Mouse (Mus musculus): Measurements from ENCODE around the gene Cirbp. TPM values are rescaled to one million over a fixed set of nuclear protein-coding genes. Genes with fewer than 3 reads are reported as not detected.

Gene Cirbp
- polyA plus RNA-seq, 1 experiment from 2014 or later, result 87.0 TPM

- no peak overlapping the region for H3K4me2 ChIP-seq (ENCODE audit: low read depth, low read length)
- 78% methylated on average over 27 of the region's 27 CpGs for WGBS (ENCODE audit: insufficient replicate concordance)
- ATAC-seq, result no peak
Observed at GRCm38 (mm10) chr10:80131952-80132350, 33.8 kb upstream of the Cirbp start.

GRCm38 (mm10) chr10:80133226-80133849, 32.4 kb upstream of the Cirbp start:
- peaks cover 36% of the 10 kb centered on the region for H3K4me1 ChIP-seq (ENCODE audit: insufficient read depth)
- no peak overlapping the region for H3K27ac ChIP-seq (ENCODE audit: low read depth)

More at GRCm38 (mm10) chr10:80131952-80132350, 33.8 kb upstream of the Cirbp start:
- Histone ChIP-seq H3K9me3 (ENCODE audit: low read length) (no peaks in the 10 kb centered on the region), H3K4me3 (ENCODE audit: low read depth, low read length) (no peak overlapping the region), H3K27ac (ENCODE audit: low read depth) (no peak overlapping the region), H3K36me3 (replicated peaks; ENCODE audit: insufficient read depth, low read length) (peaks cover 41% of the 10 kb centered on the region), H3K27me3 (ENCODE audit: insufficient read depth, low read length) (peaks cover 9% of the 10 kb centered on the region), H3K4me1 (ENCODE audit: insufficient read depth) (peaks cover 24% of the 10 kb centered on the region), H3K9ac (replicated peaks) (no peak overlapping the region)
- no peak for DNase-seq
- TF ChIP-seq CTCF (IDR thresholded peaks at IDR 0.05; ENCODE audit: low read depth) (no peak), EP300 (IDR thresholded peaks at IDR 0.05; ENCODE audit: low read depth) (no peak)

GRCm38 (mm10) chr10:80134421-80134820, 31.4 kb upstream of the Cirbp start:
- ATAC-seq (no peak), DNase-seq (no peak)
- no peak overlapping the region for H3K4me2 ChIP-seq (ENCODE audit: low read depth, low read length)
- peaks cover 47% of the 10 kb centered on the region for H3K4me1 ChIP-seq (ENCODE audit: insufficient read depth)
- H3K9ac ChIP-seq (replicated peaks), result no peak overlapping the region
- peaks cover 16% of the 10 kb centered on the region for H3K36me3 ChIP-seq (replicated peaks; ENCODE audit: insufficient read depth, low read length)
- no peak overlapping the region for H3K27ac ChIP-seq (ENCODE audit: low read depth)
- no peaks in the 10 kb centered on the region for H3K9me3 ChIP-seq (ENCODE audit: low read length)
- 92% methylated on average over 9 of the region's 9 CpGs for WGBS (ENCODE audit: insufficient replicate concordance)
- TF ChIP-seq EP300 (IDR thresholded peaks at IDR 0.05; ENCODE audit: low read depth), result no peak
- TF ChIP-seq CTCF (IDR thresholded peaks at IDR 0.05; ENCODE audit: low read depth), result no peak
- peaks cover 34% of the 10 kb centered on the region for H3K27me3 ChIP-seq (ENCODE audit: insufficient read depth, low read length)
- H3K4me3 ChIP-seq (ENCODE audit: low read depth, low read length), result no peak overlapping the region

More at GRCm38 (mm10) chr10:80133226-80133849, 32.4 kb upstream of the Cirbp start:
- H3K36me3 ChIP-seq (replicated peaks; ENCODE audit: insufficient read depth, low read length), result peaks cover 27% of the 10 kb centered on the region
- ATAC-seq (no peak), DNase-seq (no peak)
- H3K27me3 ChIP-seq (ENCODE audit: insufficient read depth, low read length), result peaks cover 23% of the 10 kb centered on the region
- H3K9ac ChIP-seq (replicated peaks), result no peak overlapping the region
- no peaks in the 10 kb centered on the region for H3K9me3 ChIP-seq (ENCODE audit: low read length)
- TF ChIP-seq CTCF (IDR thresholded peaks at IDR 0.05; ENCODE audit: low read depth) (peak; percentile 39), EP300 (IDR thresholded peaks at IDR 0.05; ENCODE audit: low read depth) (no peak)
- no peak overlapping the region for H3K4me2 ChIP-seq (ENCODE audit: low read depth, low read length)
- no peak overlapping the region for H3K4me3 ChIP-seq (ENCODE audit: low read depth, low read length)
- 61% methylated on average over 8 of the region's 8 CpGs for WGBS (ENCODE audit: insufficient replicate concordance)

GRCm38 (mm10) chr10:80135161-80135560, 30.6 kb upstream of the Cirbp start:
- peaks cover 47% of the 10 kb centered on the region for H3K4me1 ChIP-seq (ENCODE audit: insufficient read depth)
- no peak overlapping the region for H3K4me3 ChIP-seq (ENCODE audit: low read depth, low read length)
- H3K9ac ChIP-seq (replicated peaks), result no peak overlapping the region
- 85% methylated on average over 10 of the region's 10 CpGs for WGBS (ENCODE audit: insufficient replicate concordance)
- H3K36me3 ChIP-seq (replicated peaks; ENCODE audit: insufficient read depth, low read length), result peaks cover 9% of the 10 kb centered on the region
- TF ChIP-seq EP300 (IDR thresholded peaks at IDR 0.05; ENCODE audit: low read depth), result no peak
- DNase-seq, result no peak
- no peaks in the 10 kb centered on the region for H3K9me3 ChIP-seq (ENCODE audit: low read length)
- H3K4me2 ChIP-seq (ENCODE audit: low read depth, low read length), result no peak overlapping the region
- H3K27me3 ChIP-seq (ENCODE audit: insufficient read depth, low read length), result peaks cover 37% of the 10 kb centered on the region
- no peak for ATAC-seq
- no peak overlapping the region for H3K27ac ChIP-seq (ENCODE audit: low read depth)

- no peak for DNase-seq
- no peak for ATAC-seq
- WGBS (ENCODE audit: insufficient replicate concordance), result 88% methylated on average over 1 of the region's 1 CpGs
- Histone ChIP-seq H3K9ac (replicated peaks) (no peak overlapping the region), H3K4me1 (ENCODE audit: insufficient read depth) (peaks cover 47% of the 10 kb centered on the region), H3K9me3 (ENCODE audit: low read length) (no peaks in the 10 kb centered on the region), H3K27me3 (ENCODE audit: insufficient read depth, low read length) (peaks cover 37% of the 10 kb centered on the region), H3K27ac (ENCODE audit: low read depth) (no peak overlapping the region), H3K4me2 (ENCODE audit: low read depth, low read length) (no peak overlapping the region), H3K4me3 (ENCODE audit: low read depth, low read length) (no peak overlapping the region), H3K36me3 (replicated peaks; ENCODE audit: insufficient read depth, low read length) (peaks cover 4% of the 10 kb centered on the region)
- no peak for TF ChIP-seq EP300 (IDR thresholded peaks at IDR 0.05; ENCODE audit: low read depth)
- no peak for TF ChIP-seq CTCF (IDR thresholded peaks at IDR 0.05; ENCODE audit: low read depth)
Observed at GRCm38 (mm10) chr10:80135641-80136040, 30.1 kb upstream of the Cirbp start.

- no peak for ATAC-seq
- H3K4me2 ChIP-seq (ENCODE audit: low read depth, low read length), result peak overlapping the region; percentile 96
- no peak overlapping the region for H3K27ac ChIP-seq (ENCODE audit: low read depth)
- TF ChIP-seq EP300 (IDR thresholded peaks at IDR 0.05; ENCODE audit: low read depth) (no peak), CTCF (IDR thresholded peaks at IDR 0.05; ENCODE audit: low read depth) (no peak)
- H3K4me1 ChIP-seq (ENCODE audit: insufficient read depth), result peaks cover 47% of the 10 kb centered on the region
- DNase-seq, result no peak
- no peak overlapping the region for H3K9ac ChIP-seq (replicated peaks)
- H3K36me3 ChIP-seq (replicated peaks; ENCODE audit: insufficient read depth, low read length), result no peaks in the 10 kb centered on the region
- 28% methylated on average over 39 of the region's 49 CpGs for WGBS (ENCODE audit: insufficient replicate concordance)
- H3K9me3 ChIP-seq (ENCODE audit: low read length), result no peaks in the 10 kb centered on the region
- H3K4me3 ChIP-seq (ENCODE audit: low read depth, low read length), result no peak overlapping the region
- H3K27me3 ChIP-seq (ENCODE audit: insufficient read depth, low read length), result peaks cover 37% of the 10 kb centered on the region
Observed at GRCm38 (mm10) chr10:80136179-80136951, 29.4 kb upstream of the Cirbp start.
